12 mouse cellular contexts compared by ENCODE assay signal in the genomic region with DNA sequence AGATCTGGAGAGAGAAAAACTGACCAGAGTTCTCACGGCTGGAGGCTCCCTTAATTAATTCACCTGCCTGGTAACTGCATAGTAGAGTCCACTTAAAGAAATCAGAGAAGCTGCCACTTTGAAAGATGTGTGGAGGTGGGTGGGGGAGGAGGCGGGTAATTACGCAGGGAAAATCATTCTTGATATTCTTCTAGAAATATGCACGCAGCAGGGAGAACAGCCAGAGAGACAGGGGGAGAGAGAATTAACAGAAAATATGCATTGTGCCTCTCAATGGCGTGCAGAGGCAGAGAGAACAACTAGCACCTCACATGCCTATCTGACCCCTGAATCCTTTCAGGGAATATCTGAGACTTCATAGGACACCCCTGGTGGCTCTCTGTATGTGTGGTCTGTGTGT. TPM values are rescaled to one million over a fixed set of nuclear protein-coding genes. Genes with fewer than 3 reads are reported as not detected.
DNase-seq lines count a peak whose midpoint lies in the region; ATAC-seq and TF ChIP-seq lines count a peak whose summit lies in the region.
"Had no signal": no experiment of that assay in that cellular context is flagged by ENCODE, and none has a peak within 500 bp of the region (broad histone marks: within the 10 kb centered on the region; RNA-seq: fewer than 3 reads in every experiment).

No protein-coding gene starts in this region.

- no peaks in the 10 kb centered on the region for H3K27me3 ChIP-seq in hindbrain, embryonic 13.5 days
- no peaks in the 10 kb centered on the region for H3K27me3 ChIP-seq in hindbrain, embryonic 16.5 days (replicated peaks; ENCODE audit: control insufficient read depth, insufficient read depth, low read length)
- H3K27me3 ChIP-seq in neural tube, embryonic 13.5 days, result no peaks in the 10 kb centered on the region
- H3K27me3 ChIP-seq in embryonic facial prominence, embryonic 15.5 days, result peaks cover 6% of the 10 kb centered on the region; the same call in 1 of the 2 replicates
- no peaks in the 10 kb centered on the region for H3K27me3 ChIP-seq in stomach, postnatal 0 days (ENCODE audit: control insufficient read depth, insufficient read depth, low read length)
- H3K27me3 ChIP-seq: hindbrain, embryonic 12.5 days; liver, embryonic 13.5 days had no signal

- no peak for TF ChIP-seq CTCF in stomach, postnatal 0 days (IDR thresholded peaks at IDR 0.05; ENCODE audit: low read depth)

- no peak overlapping the region for H3K4me2 ChIP-seq in hindbrain, embryonic 13.5 days
- no peak overlapping the region for H3K4me2 ChIP-seq in hindbrain, embryonic 16.5 days (ENCODE audit: low read length)
- H3K4me2 ChIP-seq in neural tube, embryonic 13.5 days, result no peak overlapping the region
- no peak overlapping the region for H3K4me2 ChIP-seq in embryonic facial prominence, embryonic 15.5 days (replicated peaks)
- no peak overlapping the region for H3K4me2 ChIP-seq in stomach, postnatal 0 days (replicated peaks; ENCODE audit: low read depth)
- H3K4me2 ChIP-seq: hindbrain, embryonic 12.5 days; liver, embryonic 13.5 days had no signal

- TF ChIP-seq EP300 in stomach, postnatal 0 days (optimal IDR thresholded peaks at IDR 0.05), result no peak

- no peak overlapping the region for H3K4me3 ChIP-seq in hindbrain, embryonic 13.5 days
- H3K4me3 ChIP-seq in hindbrain, embryonic 16.5 days (ENCODE audit: low read length), result no peak overlapping the region
- no peak overlapping the region for H3K4me3 ChIP-seq in neural tube, embryonic 13.5 days
- no peak overlapping the region for H3K4me3 ChIP-seq in embryonic facial prominence, embryonic 15.5 days (replicated peaks)
- H3K4me3 ChIP-seq in stomach, postnatal 0 days (ENCODE audit: low read depth, low read length), result no peak overlapping the region
- H3K4me3 ChIP-seq: hindbrain, embryonic 12.5 days; liver, embryonic 13.5 days; midbrain, embryonic 10.5 days had no signal

- no peaks in the 10 kb centered on the region for H3K36me3 ChIP-seq in hindbrain, embryonic 13.5 days
- H3K36me3 ChIP-seq in hindbrain, embryonic 16.5 days (ENCODE audit: control insufficient read depth, insufficient read depth, low read length), result no peaks in the 10 kb centered on the region
- no peaks in the 10 kb centered on the region for H3K36me3 ChIP-seq in neural tube, embryonic 13.5 days
- H3K36me3 ChIP-seq in embryonic facial prominence, embryonic 15.5 days, result no peaks in the 10 kb centered on the region
- H3K36me3 ChIP-seq in stomach, postnatal 0 days (ENCODE audit: control insufficient read depth, insufficient read depth, low read length), result no peaks in the 10 kb centered on the region
- H3K36me3 ChIP-seq: hindbrain, embryonic 12.5 days; liver, embryonic 13.5 days; midbrain, embryonic 10.5 days had no signal

- H3K9ac ChIP-seq in hindbrain, embryonic 13.5 days, result 0 out of 2 replicates have a peak overlapping the region, but pooled peaks have one; percentile 35
- no peak overlapping the region for H3K9ac ChIP-seq in hindbrain, embryonic 16.5 days (ENCODE audit: low read depth, low read length)
- H3K9ac ChIP-seq in neural tube, embryonic 13.5 days, result no peak overlapping the region
- H3K9ac ChIP-seq in embryonic facial prominence, embryonic 15.5 days, result no peak overlapping the region
- no peak overlapping the region for H3K9ac ChIP-seq in stomach, postnatal 0 days (ENCODE audit: low read length)
- H3K9ac ChIP-seq: hindbrain, embryonic 12.5 days; liver, embryonic 13.5 days had no signal

- no peak for ATAC-seq in hindbrain, embryonic 13.5 days (ENCODE audit: low FRiP score)
- no peak for ATAC-seq in hindbrain, embryonic 16.5 days
- no peak for ATAC-seq in neural tube, embryonic 13.5 days (ENCODE audit: low read depth)
- ATAC-seq in embryonic facial prominence, embryonic 15.5 days (ENCODE audit: insufficient number of reproducible peaks, low FRiP score, low TSS enrichment, low read depth), result 0 out of 2 replicates have a peak, but pooled peaks have one; percentile 48
- 0 out of 2 replicates have a peak, but pooled peaks have one; percentile 13 for ATAC-seq in stomach, postnatal 0 days (ENCODE audit: low FRiP score, low TSS enrichment)
- no peak for ATAC-seq in cerebellum, adult (ENCODE audit: insufficient number of reproducible peaks, low FRiP score, low TSS enrichment)

- no peak for DNase-seq in neural tube, embryonic 10.5 days (ENCODE audit: extremely low spot score, low spot score)
- DNase-seq in stomach, postnatal 0 days (ENCODE audit: low spot score), result no peak
- DNase-seq: cerebellum, adult 11 months; liver, embryonic 13.5 days; thymus, postnatal 25 days had no signal

- 69% methylated on average over 5 of the region's 5 CpGs for WGBS in hindbrain, embryonic 13.5 days
- 38% methylated on average over 5 of the region's 5 CpGs for WGBS in hindbrain, embryonic 16.5 days
- 61% methylated on average over 5 of the region's 5 CpGs for WGBS in neural tube, embryonic 13.5 days
- 37% methylated on average over 5 of the region's 5 CpGs for WGBS in embryonic facial prominence, embryonic 15.5 days
- WGBS in stomach, postnatal 0 days, result 26% methylated on average over 5 of the region's 5 CpGs

- 0 out of 2 replicates have a peak overlapping the region, but pooled peaks have one; percentile 13 for H3K27ac ChIP-seq in hindbrain, embryonic 13.5 days
- no peak overlapping the region for H3K27ac ChIP-seq in hindbrain, embryonic 16.5 days (ENCODE audit: low read depth, low read length)
- peak overlapping the region; percentile 53 for H3K27ac ChIP-seq in neural tube, embryonic 13.5 days (replicated peaks)
- H3K27ac ChIP-seq in embryonic facial prominence, embryonic 15.5 days (replicated peaks), result peak overlapping the region; percentile 72
- H3K27ac ChIP-seq in stomach, postnatal 0 days (replicated peaks), result peak overlapping the region; percentile 74
- H3K27ac ChIP-seq: hindbrain, embryonic 12.5 days; liver, embryonic 13.5 days; midbrain, embryonic 10.5 days had no signal

- peaks cover 20% of the 10 kb centered on the region for H3K4me1 ChIP-seq in hindbrain, embryonic 13.5 days (replicated peaks)
- H3K4me1 ChIP-seq in hindbrain, embryonic 16.5 days (ENCODE audit: control insufficient read depth, insufficient read depth, low read depth, low read length), result no peaks in the 10 kb centered on the region; the same call in 1 of the 2 replicates
- H3K4me1 ChIP-seq in neural tube, embryonic 13.5 days (replicated peaks), result peaks cover 22% of the 10 kb centered on the region
- H3K4me1 ChIP-seq in embryonic facial prominence, embryonic 15.5 days, result peaks cover 23% of the 10 kb centered on the region
- H3K4me1 ChIP-seq in stomach, postnatal 0 days (replicated peaks; ENCODE audit: control insufficient read depth, insufficient read depth), result no peaks in the 10 kb centered on the region

- H3K9me3 ChIP-seq in hindbrain, embryonic 13.5 days, result no peaks in the 10 kb centered on the region
- no peaks in the 10 kb centered on the region for H3K9me3 ChIP-seq in hindbrain, embryonic 16.5 days (ENCODE audit: control insufficient read depth, low read length)
- H3K9me3 ChIP-seq in neural tube, embryonic 13.5 days, result no peaks in the 10 kb centered on the region
- H3K9me3 ChIP-seq in embryonic facial prominence, embryonic 15.5 days (replicated peaks), result no peaks in the 10 kb centered on the region
- H3K9me3 ChIP-seq in stomach, postnatal 0 days (ENCODE audit: control insufficient read depth, low read length), result no peaks in the 10 kb centered on the region
- H3K9me3 ChIP-seq: hindbrain, embryonic 12.5 days; liver, embryonic 13.5 days; midbrain, embryonic 10.5 days had no signal

RNA-seq across cellular contexts. Expression of a gene that starts 14.9 kb away (rescaled TPM):
- 42.3 and 45.0 TPM in 2 replicates for polyA plus RNA-seq in hindbrain, embryonic 13.5 days (2015; fragmentation: Nextera tagmentation; extraction: Ambion mirVana)
- polyA plus RNA-seq in hindbrain, embryonic 16.5 days (2015; fragmentation: Nextera tagmentation; extraction: Ambion mirVana), result 39.8 and 40.9 TPM in 2 replicates
- 36.7 and 37.3 TPM in 2 replicates for polyA plus RNA-seq in neural tube, embryonic 13.5 days (2015; fragmentation: Nextera tagmentation; extraction: Ambion mirVana)
- 22.2 and 23.9 TPM in 2 replicates for polyA plus RNA-seq in embryonic facial prominence, embryonic 15.5 days (2015; fragmentation: Nextera tagmentation; extraction: Ambion mirVana)
- 8.6 and 8.8 TPM in 2 replicates for polyA plus RNA-seq in stomach, postnatal 0 days (2015; fragmentation: Nextera tagmentation; extraction: Ambion mirVana)

Comparison
In these comparisons a context has a peak if more than half of its experiments do, and no peak if none do; other contexts are left out.
1. ATAC-seq: peak in embryonic facial prominence, embryonic 15.5 days (single experiment) and stomach, postnatal 0 days (single experiment); none in hindbrain, embryonic 13.5 days (single experiment), hindbrain, embryonic 16.5 days (single experiment), neural tube, embryonic 13.5 days (single experiment) and cerebellum, adult (single experiment).